Comparison of ENCODE assay signal across 9 mouse cellular contexts in the genomic region with DNA sequence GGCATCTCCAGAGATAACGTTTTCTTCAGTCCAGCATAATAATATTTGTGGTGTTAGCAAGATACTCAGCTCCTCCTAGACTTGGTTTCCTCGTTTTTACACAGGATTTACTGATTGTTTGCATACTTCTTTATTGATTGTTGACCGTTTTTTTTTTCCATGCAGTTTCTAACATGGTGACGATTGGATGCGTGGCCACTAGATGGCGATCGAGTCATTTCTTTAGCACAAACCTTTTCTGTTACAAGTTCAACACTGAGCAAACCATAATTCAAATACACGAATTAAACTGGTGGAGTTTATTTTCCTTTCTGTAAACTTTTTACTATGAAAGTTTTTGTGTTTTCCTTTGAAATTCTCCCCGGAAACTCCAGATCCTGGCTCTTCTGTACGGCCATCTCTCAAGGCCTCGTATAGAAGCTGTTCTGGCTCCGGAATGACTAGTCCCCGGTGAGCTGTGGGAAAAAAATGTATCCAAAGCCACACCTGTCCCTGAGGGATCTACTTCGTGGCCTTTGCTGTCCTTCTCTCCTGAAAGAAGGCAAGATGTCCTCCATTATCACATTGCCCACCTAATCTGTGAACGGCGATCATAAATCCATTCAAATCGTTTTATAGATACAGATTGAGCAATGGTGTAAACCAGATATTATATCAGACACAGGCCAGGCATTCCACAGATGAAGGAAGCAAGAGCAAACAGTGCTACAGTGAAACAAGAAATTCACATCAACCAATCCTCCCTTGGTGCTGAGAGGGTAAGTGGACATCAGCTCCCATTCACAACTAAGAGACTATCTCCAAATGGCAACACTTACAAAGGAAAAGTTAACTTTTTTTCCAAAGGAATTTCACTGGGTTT. TPM values are rescaled to one million over a fixed set of nuclear protein-coding genes. Genes with fewer than 3 reads are reported as not detected.
A peak's percentile ranks its signal among the peaks of the same experiment; 100 is the strongest.
DNase-seq lines count a peak whose midpoint lies in the region; ATAC-seq and TF ChIP-seq lines count a peak whose summit lies in the region.
"Had no signal": no experiment of that assay in that cellular context is flagged by ENCODE, and none has a peak within 500 bp of the region (broad histone marks: within the 10 kb centered on the region; RNA-seq: fewer than 3 reads in every experiment).

No protein-coding gene starts in this region.

- 33% methylated on average over 17 of the region's 17 CpGs for WGBS in forebrain, embryonic 13.5 days
- 16% methylated on average over 17 of the region's 17 CpGs for WGBS in intestine, postnatal 0 days
- 29% methylated on average over 17 of the region's 17 CpGs for WGBS in limb, embryonic 14.5 days
- whole genome bisulfite sequencing in neural tube, embryonic 11.5 days, result 36% methylated on average over 17 of the region's 17 CpGs

- ATAC-seq in forebrain, embryonic 13.5 days, result peak; percentile 63; the same call in 1 of the 2 replicates
- ATAC-seq in intestine, postnatal 0 days, result peak; percentile 39
- peak; percentile 53; the same call in 1 of the 2 replicates for ATAC-seq in limb, embryonic 14.5 days (ENCODE audit: low FRiP score, low read depth)
- ATAC-seq in neural tube, embryonic 11.5 days (ENCODE audit: insufficient read depth, low FRiP score, low TSS enrichment), result no peak

- H3K4me2 ChIP-seq in forebrain, embryonic 13.5 days, result no peak overlapping the region
- H3K4me2 ChIP-seq in intestine, postnatal 0 days (replicated peaks; ENCODE audit: low read depth), result peak overlapping the region; percentile 45
- no peak overlapping the region for H3K4me2 ChIP-seq in limb, embryonic 14.5 days (replicated peaks; ENCODE audit: low read depth, low read length, severe bottlenecking)
- no peak overlapping the region for H3K4me2 ChIP-seq in neural tube, embryonic 11.5 days (ENCODE audit: low read depth)

- no peak for TF ChIP-seq POLR2A in limb, embryonic 14.5 days (IDR thresholded peaks at IDR 0.05; ENCODE audit: borderline replicate concordance, extremely low read depth, insufficient read depth, insufficient read length)

- no peak overlapping the region for H3K4me3 ChIP-seq in forebrain, embryonic 13.5 days
- no peak overlapping the region for H3K4me3 ChIP-seq in intestine, postnatal 0 days (ENCODE audit: low read depth, low read length)
- H3K4me3 ChIP-seq in limb, embryonic 14.5 days (replicated peaks; ENCODE audit: low read length), result no peak overlapping the region
- no peak overlapping the region for H3K4me3 ChIP-seq in neural tube, embryonic 11.5 days (ENCODE audit: low read depth, low read length)

- no peaks in the 10 kb centered on the region for H3K9me3 ChIP-seq in forebrain, embryonic 13.5 days (replicated peaks)
- no peaks in the 10 kb centered on the region for H3K9me3 ChIP-seq in intestine, postnatal 0 days (ENCODE audit: control insufficient read depth)
- no peaks in the 10 kb centered on the region for H3K9me3 ChIP-seq in limb, embryonic 14.5 days (ENCODE audit: control insufficient read depth, low read length)
- no peaks in the 10 kb centered on the region for H3K9me3 ChIP-seq in neural tube, embryonic 11.5 days (ENCODE audit: control insufficient read depth, low read length)

- no peaks in the 10 kb centered on the region for H3K4me1 ChIP-seq in forebrain, embryonic 13.5 days
- H3K4me1 ChIP-seq in intestine, postnatal 0 days (replicated peaks; ENCODE audit: control insufficient read depth, insufficient read depth, low read length), result 0 out of 2 replicates have a peak, but pooled peaks cover 2% of the 10 kb centered on the region
- H3K4me1 ChIP-seq in limb, embryonic 14.5 days (ENCODE audit: control insufficient read depth, insufficient read depth, low read length), result no peaks in the 10 kb centered on the region
- H3K4me1 ChIP-seq in neural tube, embryonic 11.5 days (ENCODE audit: control insufficient read depth, insufficient read depth, low read length), result no peaks in the 10 kb centered on the region

- DNase-seq in urinary bladder, postnatal 14 days (ENCODE audit: low spot score), result peak; percentile 71
- DNase-seq in urinary bladder, postnatal 10 days (ENCODE audit: low spot score), result no peak
- DNase-seq in c-Kit-positive CD71-negative TER-119-negative erythroid progenitor cells, embryonic 14.5 days (ENCODE audit: low read depth), result peak; percentile 73
- peak; percentile 83 for DNase-seq in limb, embryonic 14.5 days (ENCODE audit: low spot score)
- DNase-seq in neural tube, embryonic 11.5 days (ENCODE audit: low spot score), result peak; percentile 63
- DNase-seq in thymus, adult 18-20 months, result peak; percentile 11 to 13

- no peak overlapping the region for H3K9ac ChIP-seq in forebrain, embryonic 13.5 days
- no peak overlapping the region for H3K9ac ChIP-seq in intestine, postnatal 0 days (ENCODE audit: low read depth, low read length)
- no peak overlapping the region for H3K9ac ChIP-seq in limb, embryonic 14.5 days (ENCODE audit: low read depth, low read length, severe bottlenecking)
- no peak overlapping the region for H3K9ac ChIP-seq in neural tube, embryonic 11.5 days (ENCODE audit: low read length)

- no peaks in the 10 kb centered on the region for H3K27me3 ChIP-seq in forebrain, embryonic 13.5 days
- no peaks in the 10 kb centered on the region for H3K27me3 ChIP-seq in intestine, postnatal 0 days (replicated peaks; ENCODE audit: control insufficient read depth, insufficient read depth, low read length)
- no peaks in the 10 kb centered on the region for H3K27me3 ChIP-seq in limb, embryonic 14.5 days (ENCODE audit: control insufficient read depth, insufficient read depth, low read length)
- no peaks in the 10 kb centered on the region for H3K27me3 ChIP-seq in neural tube, embryonic 11.5 days (ENCODE audit: control insufficient read depth, insufficient read depth, low read length)

- TF ChIP-seq CTCF in intestine, postnatal 0 days (IDR thresholded peaks at IDR 0.05; ENCODE audit: low read depth), result peak; percentile 84

- no peaks in the 10 kb centered on the region for H3K36me3 ChIP-seq in forebrain, embryonic 13.5 days (ENCODE audit: poor library complexity, severe bottlenecking)
- no peaks in the 10 kb centered on the region for H3K36me3 ChIP-seq in intestine, postnatal 0 days (ENCODE audit: control insufficient read depth, insufficient read depth)
- H3K36me3 ChIP-seq in limb, embryonic 14.5 days (ENCODE audit: control insufficient read depth, insufficient read depth, low read length), result no peaks in the 10 kb centered on the region
- H3K36me3 ChIP-seq in neural tube, embryonic 11.5 days (ENCODE audit: control insufficient read depth, insufficient read depth, low read length), result no peaks in the 10 kb centered on the region

- no peak overlapping the region for H3K27ac ChIP-seq in forebrain, embryonic 13.5 days
- peak overlapping the region; percentile 15; the same call in 1 of the 2 replicates for H3K27ac ChIP-seq in intestine, postnatal 0 days (ENCODE audit: low read depth, low read length)
- H3K27ac ChIP-seq in limb, embryonic 14.5 days (replicated peaks; ENCODE audit: low read depth, low read length), result no peak overlapping the region
- no peak overlapping the region for H3K27ac ChIP-seq in neural tube, embryonic 11.5 days (ENCODE audit: low read depth, low read length)

RNA-seq across cellular contexts. Expression of gene Tas2r144, which starts 12.3 kb away (rescaled TPM):
- not detected in 2 replicates for polyA plus RNA-seq in forebrain, embryonic 13.5 days (2015; fragmentation: Nextera tagmentation; extraction: Ambion mirVana)
- not detected in 2 replicates for polyA plus RNA-seq in intestine, postnatal 0 days (2015; fragmentation: Nextera tagmentation; extraction: Ambion mirVana)
- polyA plus RNA-seq in limb, embryonic 14.5 days (2012; rRNA removed), result not detected in 2 replicates
- not detected in 2 replicates for polyA plus RNA-seq in limb, embryonic 14.5 days (2014; fragmentation: Nextera tagmentation; extraction: Ambion mirVana)
- not detected in 2 replicates for polyA plus RNA-seq in neural tube, embryonic 11.5 days (2014; fragmentation: Nextera tagmentation; extraction: Ambion mirVana)
- polyA plus RNA-seq: gonadal fat pad, adult 2 months had no signal

RNA-seq across cellular contexts. Expression of gene Gstk1, which starts 18.3 kb away (rescaled TPM):
- polyA plus RNA-seq in forebrain, embryonic 13.5 days (2015; fragmentation: Nextera tagmentation; extraction: Ambion mirVana), result 13.2 and 14.8 TPM in 2 replicates
- 20.5 and 22.6 TPM in 2 replicates for polyA plus RNA-seq in intestine, postnatal 0 days (2015; fragmentation: Nextera tagmentation; extraction: Ambion mirVana)
- polyA plus RNA-seq in limb, embryonic 14.5 days (2012; rRNA removed), result 12.2 and 16.7 TPM in 2 replicates
- polyA plus RNA-seq in limb, embryonic 14.5 days (2014; fragmentation: Nextera tagmentation; extraction: Ambion mirVana), result 17.9 and 18.6 TPM in 2 replicates
- 21.0 and 21.2 TPM in 2 replicates for polyA plus RNA-seq in neural tube, embryonic 11.5 days (2014; fragmentation: Nextera tagmentation; extraction: Ambion mirVana)

RNA-seq across cellular contexts. Expression of gene Tmem139, which starts 34.3 kb away (rescaled TPM):
- polyA plus RNA-seq in forebrain, embryonic 13.5 days (2015; fragmentation: Nextera tagmentation; extraction: Ambion mirVana), result 0.19 TPM in 1 of 2 replicates, not detected in the other
- 29.7 and 32.4 TPM in 2 replicates for polyA plus RNA-seq in intestine, postnatal 0 days (2015; fragmentation: Nextera tagmentation; extraction: Ambion mirVana)
- 1.2 and 1.3 TPM in 2 replicates for polyA plus RNA-seq in limb, embryonic 14.5 days (2012; rRNA removed)
- polyA plus RNA-seq in limb, embryonic 14.5 days (2014; fragmentation: Nextera tagmentation; extraction: Ambion mirVana), result 1.1 and 1.2 TPM in 2 replicates
- polyA plus RNA-seq in neural tube, embryonic 11.5 days (2014; fragmentation: Nextera tagmentation; extraction: Ambion mirVana), result 0.27 and 0.35 TPM in 2 replicates

RNA-seq across cellular contexts. Expression of gene Casp2, which starts 37.3 kb away (rescaled TPM):
- 62.7 and 73.9 TPM in 2 replicates for polyA plus RNA-seq in forebrain, embryonic 13.5 days (2015; fragmentation: Nextera tagmentation; extraction: Ambion mirVana)
- 13.0 and 13.4 TPM in 2 replicates for polyA plus RNA-seq in intestine, postnatal 0 days (2015; fragmentation: Nextera tagmentation; extraction: Ambion mirVana)
- polyA plus RNA-seq in limb, embryonic 14.5 days (2012; rRNA removed), result 78.1 and 102 TPM in 2 replicates
- 53.3 and 54.9 TPM in 2 replicates for polyA plus RNA-seq in limb, embryonic 14.5 days (2014; fragmentation: Nextera tagmentation; extraction: Ambion mirVana)
- 69.2 and 72.0 TPM in 2 replicates for polyA plus RNA-seq in neural tube, embryonic 11.5 days (2014; fragmentation: Nextera tagmentation; extraction: Ambion mirVana)

RNA-seq across cellular contexts. Expression of gene Clcn1, which starts 59.0 kb away (rescaled TPM):
- 1.3 and 2.0 TPM in 2 replicates for polyA plus RNA-seq in forebrain, embryonic 13.5 days (2015; fragmentation: Nextera tagmentation; extraction: Ambion mirVana)
- polyA plus RNA-seq in intestine, postnatal 0 days (2015; fragmentation: Nextera tagmentation; extraction: Ambion mirVana), result 0.12 and 0.18 TPM in 2 replicates
- polyA plus RNA-seq in limb, embryonic 14.5 days (2012; rRNA removed), result 1.9 TPM in 2 replicates
- polyA plus RNA-seq in limb, embryonic 14.5 days (2014; fragmentation: Nextera tagmentation; extraction: Ambion mirVana), result 0.29 and 0.61 TPM in 2 replicates
- polyA plus RNA-seq in neural tube, embryonic 11.5 days (2014; fragmentation: Nextera tagmentation; extraction: Ambion mirVana), result 0.92 and 1.7 TPM in 2 replicates

Comparison
In these comparisons a context has a peak if more than half of its experiments do, and no peak if none do; other contexts are left out.
1. RNA of gene Tmem139, which starts 34.3 kb away (polyA plus RNA-seq): 29.7 to 32.4 TPM in intestine, postnatal 0 days; 1.1 to 1.3 TPM in limb, embryonic 14.5 days, 0.27 to 0.35 TPM in neural tube, embryonic 11.5 days and 0.19 TPM in forebrain, embryonic 13.5 days; every median in the first group is over 10 times any median in the second.